Mouse (Mus musculus) thymus, adult 2 months (tissue): ENCODE measurements around the gene Ccdc162.

Experiments used
- CTCF ChIP-seq: fragments of 200-500 bp; IDR thresholded peaks from 2 replicates; pipeline ENCODE4 v1.5.1; 2012; ENCODE audit warnings: mild to moderate bottlenecking, control low read depth, low read length, moderate library complexity, borderline replicate concordance; ENCODE audit not compliant: control insufficient read depth, poor library complexity, insufficient read depth; ENCODE audit errors: extremely low read depth
- POLR2A ChIP-seq: fragments of 200-500 bp; IDR thresholded peaks from 2 replicates; pipeline ENCODE4 v1.6.1; 2012; ENCODE audit warnings: mild to moderate bottlenecking, low read length, control low read depth, moderate library complexity; ENCODE audit not compliant: control insufficient read depth, poor library complexity, insufficient read depth; ENCODE audit errors: extremely low read depth

DNA sequence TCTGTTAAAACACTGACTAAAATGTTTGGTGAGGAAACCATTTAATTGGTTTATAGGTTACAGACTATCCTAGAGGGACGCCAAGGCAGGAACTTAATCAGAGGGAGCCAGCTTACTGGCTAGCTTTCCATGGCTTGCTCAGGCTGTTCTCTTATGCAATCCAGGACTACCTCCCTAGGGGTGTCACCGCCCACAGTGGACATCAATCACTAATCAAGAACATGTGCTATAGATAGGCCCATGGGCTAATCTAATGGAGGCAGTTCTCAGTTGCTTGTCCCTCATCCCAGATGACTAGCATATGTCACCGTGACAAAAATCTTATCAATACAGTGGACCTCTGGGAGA is 178.5 kb downstream of the Ccdc162 start:
- TF ChIP-seq CTCF (no peak), POLR2A (no peak)
